Mouse (Mus musculus): ENCODE results near the gene Hamp.

Gene Hamp

GRCm38 (mm10) chr7:30943909-30944635 is at the start of gene Hamp:
TSS of gene Hamp (minus strand) at chr7:30944032.
- DNase-seq (ENCODE audit: extremely low spot score), result no peak

DNA sequence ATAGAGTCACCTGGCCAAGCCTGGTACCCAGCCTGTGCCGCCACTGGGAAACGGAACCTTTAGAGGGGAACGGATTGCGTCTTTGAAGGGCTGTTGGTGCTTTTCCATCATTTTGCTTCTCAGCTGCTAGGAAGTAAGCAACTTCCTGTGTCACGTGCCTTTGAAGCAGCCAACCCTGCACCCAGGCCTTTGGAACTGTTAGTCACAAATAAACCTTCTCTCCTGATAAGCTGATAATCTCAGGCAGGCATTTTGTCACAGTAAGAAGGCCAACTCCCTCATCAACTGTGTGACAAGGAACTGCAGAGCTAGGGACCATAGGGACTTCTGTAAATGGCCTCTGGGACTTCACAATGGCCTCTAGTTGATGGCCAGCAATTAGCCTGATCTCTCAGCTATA is 48.3 kb upstream of the Hamp start:
- no peak for DNase-seq (ENCODE audit: extremely low spot score)

- DNase-seq (ENCODE audit: extremely low spot score), result no peak
Measured at GRCm38 (mm10) chr7:30988519-30989162, 44.8 kb upstream of the Hamp start.

DNA sequence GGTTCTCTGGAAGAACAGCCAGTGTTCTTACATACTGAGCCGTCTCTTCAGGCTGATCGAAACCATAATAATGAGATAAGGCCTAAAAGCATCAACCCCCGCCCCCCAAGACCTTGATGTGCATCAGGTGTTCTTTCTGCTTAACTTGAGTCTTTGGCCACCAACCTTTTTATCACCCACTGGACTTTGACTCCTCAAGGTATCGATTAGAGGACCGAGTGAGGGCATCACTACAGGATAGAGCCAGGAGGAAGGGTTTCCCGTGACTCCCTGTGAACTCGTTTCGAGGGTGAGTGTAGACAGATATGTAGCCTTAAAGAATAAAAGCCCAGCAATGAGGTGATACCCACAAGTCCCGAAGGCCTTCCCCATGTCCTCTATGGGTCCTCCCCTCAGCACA is 41.5 kb upstream of the Hamp start:
- no peak for DNase-seq (ENCODE audit: extremely low spot score)

DNA sequence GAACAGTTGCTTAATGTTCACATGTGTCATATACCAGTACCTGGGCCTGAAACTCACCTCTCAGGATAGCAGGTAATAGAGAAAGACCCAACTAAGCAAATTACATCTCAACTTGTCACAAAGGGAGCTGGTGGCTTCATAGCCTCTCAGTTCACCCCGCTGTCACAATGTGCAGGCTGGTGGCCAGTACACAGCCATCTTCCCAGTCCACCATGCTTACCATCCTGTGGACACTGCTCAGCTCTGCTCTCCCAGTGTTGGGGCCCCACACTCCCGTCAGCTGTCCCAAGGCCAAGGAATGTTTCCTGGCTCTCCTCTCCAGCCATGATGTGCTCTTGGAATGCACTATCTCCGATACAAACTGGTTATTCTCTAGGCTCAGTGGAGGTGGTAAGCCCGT is 37.9 kb upstream of the Hamp start:
- no peak for DNase-seq (ENCODE audit: extremely low spot score)

- DNase-seq (ENCODE audit: extremely low spot score), result peak; percentile 90
Measured at GRCm38 (mm10) chr7:30973501-30974289, 29.9 kb upstream of the Hamp start, which contains the start of gene Fam187b. TSS of gene Fam187b (plus strand) at chr7:30973790.

DNA sequence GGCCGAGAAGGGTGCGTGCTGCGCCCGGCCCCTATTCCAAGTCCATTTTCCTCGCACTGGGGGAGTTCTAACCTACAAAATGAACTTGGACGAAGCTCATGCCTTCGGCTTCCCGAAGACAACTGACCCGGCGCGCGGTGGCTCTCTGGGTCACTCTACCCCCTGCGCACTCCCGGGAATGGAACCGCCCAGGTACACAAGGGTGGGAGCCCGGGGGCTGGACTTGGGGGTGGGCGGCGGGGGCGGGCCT is 29.3 kb upstream of the Hamp start, which contains the start of gene Lsr:
Gene Lsr (minus strand): TSS at position 214 of the 250 bp plus-strand sequence.
- peak; percentile 75 for DNase-seq (ENCODE audit: extremely low spot score)

GRCm38 (mm10) chr7:30972426-30973250 is 28.8 kb upstream of the Hamp start:
- DNase-seq (ENCODE audit: extremely low spot score), result peak; percentile 32

- DNase-seq (ENCODE audit: extremely low spot score), result no peak
Measured at GRCm38 (mm10) chr7:30971901-30972300, 28.1 kb upstream of the Hamp start.

- no peak for DNase-seq (ENCODE audit: extremely low spot score)
Measured at GRCm38 (mm10) chr7:30969174-30969573, 25.3 kb upstream of the Hamp start.

DNA sequence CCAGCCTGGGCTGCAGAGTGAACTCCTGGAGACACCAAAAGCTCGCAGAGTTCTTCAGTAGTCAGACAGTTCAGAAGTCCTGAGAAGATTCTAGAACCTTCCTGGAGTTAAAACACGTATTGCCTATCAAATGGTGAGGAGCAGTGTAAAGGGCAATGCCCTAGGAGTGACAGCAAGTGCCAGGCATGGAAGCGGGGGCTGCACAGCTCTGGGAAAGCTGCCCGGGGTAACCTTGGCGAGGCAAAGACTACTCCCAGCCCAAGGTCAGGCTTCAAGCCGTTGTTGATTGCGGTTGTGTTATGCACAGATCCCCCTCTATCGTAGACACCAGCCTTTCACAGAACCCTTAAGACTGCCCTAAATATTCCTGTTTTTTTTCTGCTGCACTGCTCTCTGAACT is 24.8 kb upstream of the Hamp start:
- DNase-seq (ENCODE audit: extremely low spot score), result no peak

DNA sequence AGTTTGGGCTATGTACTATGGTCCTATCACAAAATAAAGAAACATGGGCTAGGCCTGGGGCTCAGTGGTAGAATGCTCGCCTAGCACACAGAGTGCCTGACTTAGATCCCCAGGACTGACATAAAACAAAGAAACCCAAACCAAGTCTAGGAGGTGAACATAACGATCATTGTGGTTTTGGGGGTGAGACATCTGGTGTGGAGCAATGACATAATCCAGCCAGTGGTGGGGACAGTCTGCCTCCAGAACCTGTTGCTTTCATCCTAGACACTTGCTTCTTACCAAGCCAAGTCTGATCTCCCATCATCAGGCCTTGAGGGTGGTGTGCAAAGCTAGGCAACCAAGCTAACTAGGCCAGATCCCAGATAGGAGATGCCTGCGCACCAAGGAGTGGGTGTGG is 22.8 kb upstream of the Hamp start:
- DNase-seq (ENCODE audit: extremely low spot score), result no peak

GRCm38 (mm10) chr7:30965677-30966076 is 21.8 kb upstream of the Hamp start:
- no peak for DNase-seq (ENCODE audit: extremely low spot score)

GRCm38 (mm10) chr7:30964366-30964765 is 20.5 kb upstream of the Hamp start:
- no peak for DNase-seq (ENCODE audit: extremely low spot score)

DNA sequence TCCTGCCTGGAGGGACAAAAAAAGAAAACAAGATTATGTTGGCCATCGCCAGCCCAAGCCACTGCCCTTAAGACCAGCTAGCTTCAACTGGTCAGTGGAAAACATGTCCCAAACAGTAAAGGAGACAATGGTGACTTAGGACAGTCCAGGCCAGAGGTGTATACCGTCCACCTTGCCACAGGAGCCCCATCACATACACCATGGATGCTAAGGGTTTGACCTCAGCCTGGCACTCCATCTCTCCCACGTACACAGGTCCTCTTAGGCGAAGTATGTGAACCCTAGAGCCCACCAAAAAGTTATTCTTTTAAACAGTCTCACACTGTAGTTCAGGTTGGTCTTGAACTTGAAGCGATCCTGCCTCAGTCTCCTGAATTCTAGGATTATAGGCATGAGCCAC is 19.0 kb upstream of the Hamp start:
- no peak for DNase-seq (ENCODE audit: extremely low spot score)

DNA sequence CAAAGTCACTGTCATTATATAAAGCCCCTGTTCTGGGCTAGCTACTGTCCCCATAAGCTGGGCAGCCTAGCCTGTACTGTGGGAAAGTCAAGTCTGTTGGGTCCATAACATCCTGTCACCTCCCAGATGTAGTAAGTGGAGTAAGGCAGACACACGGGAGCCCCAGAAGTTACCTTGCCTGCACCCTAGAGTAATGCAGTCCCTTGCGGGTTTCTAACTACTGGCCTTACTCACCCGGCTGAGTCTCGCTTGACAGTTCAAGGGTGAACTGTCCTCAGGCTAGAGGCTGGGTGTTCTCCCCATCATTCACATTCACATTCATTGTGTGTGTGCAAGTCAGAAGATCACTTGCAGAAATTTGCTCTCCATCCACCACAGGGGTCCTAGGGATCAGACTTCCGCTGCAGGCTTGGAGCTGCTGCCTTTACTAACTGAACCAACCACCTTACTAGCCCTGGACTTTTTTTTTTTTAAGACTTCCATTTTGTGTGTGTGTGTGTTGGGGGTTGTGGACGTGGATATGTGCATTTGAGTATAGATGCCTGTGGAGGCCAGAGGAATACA is 16.0 kb upstream of the Hamp start:
- DNase-seq (ENCODE audit: extremely low spot score), result no peak

DNA sequence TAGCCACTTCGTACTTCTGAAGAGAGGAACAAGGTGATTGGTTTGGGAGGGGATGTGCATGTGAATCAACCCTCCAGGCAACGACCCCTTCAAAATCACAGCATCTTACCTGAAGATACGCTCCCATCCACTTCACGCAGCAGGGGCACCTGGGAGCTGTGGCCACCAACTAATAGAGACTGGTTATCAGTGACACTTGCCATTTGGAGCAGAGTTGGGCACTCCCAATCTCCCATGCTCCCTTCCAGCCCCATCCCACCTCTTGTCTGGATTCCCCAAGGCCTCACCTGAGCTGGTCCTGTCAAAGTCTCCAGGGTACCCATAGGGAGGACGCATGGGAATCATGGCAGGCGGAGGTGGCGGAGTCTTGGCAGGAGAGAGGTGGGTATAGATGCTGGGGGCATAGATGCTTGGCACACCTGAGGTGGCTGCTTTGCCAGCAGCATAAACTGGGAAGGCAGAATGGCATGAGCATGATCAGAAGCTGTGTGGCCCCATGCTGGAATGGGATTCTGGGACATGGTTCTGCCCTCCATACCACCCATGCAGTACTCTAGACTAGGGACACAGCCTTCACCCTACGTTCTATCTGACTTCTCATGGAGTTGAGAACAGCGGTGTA is 15.1 kb upstream of the Hamp start:
- DNase-seq (ENCODE audit: extremely low spot score), result no peak

DNA sequence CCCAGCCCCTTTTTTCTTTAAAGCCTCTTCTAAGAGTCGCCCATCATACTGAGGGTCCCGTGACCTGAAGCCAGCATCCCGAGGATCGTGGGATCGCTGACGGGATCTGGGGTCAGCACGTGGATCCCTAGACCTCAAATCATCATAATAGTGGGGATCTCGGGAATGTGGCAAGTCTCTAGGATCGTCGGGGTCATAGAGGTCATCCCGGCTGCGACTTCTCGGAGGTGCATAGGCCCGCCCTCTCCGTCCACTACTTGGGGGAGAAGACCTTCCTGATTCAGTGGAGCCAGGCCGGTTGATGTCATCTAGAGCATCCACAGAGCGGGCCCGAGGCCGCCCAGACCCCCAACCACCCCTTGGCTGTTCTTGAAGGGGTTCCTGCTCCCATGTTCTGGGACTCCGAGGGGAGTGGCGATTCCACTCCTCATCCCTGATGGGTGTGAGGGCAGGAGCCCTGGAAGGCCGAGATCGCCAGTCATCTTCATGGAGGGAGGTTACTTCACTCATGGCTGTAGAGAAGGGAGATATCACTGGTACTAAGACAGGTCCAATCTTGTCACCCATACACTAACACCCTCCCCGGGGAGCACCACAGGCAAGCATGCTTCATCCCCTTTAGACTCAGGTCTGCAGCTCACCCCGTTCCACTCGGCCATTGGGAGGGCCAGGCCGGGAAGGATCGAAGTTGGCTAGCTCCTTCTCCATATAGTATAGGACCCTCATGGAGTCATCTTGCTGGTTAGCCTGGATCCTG is 14.5 kb upstream of the Hamp start:
- DNase-seq (ENCODE audit: extremely low spot score), result peak; percentile 24

- peak; percentile 94 for DNase-seq (ENCODE audit: extremely low spot score)
Measured at GRCm38 (mm10) chr7:30957367-30957783, 13.5 kb upstream of the Hamp start.

GRCm38 (mm10) chr7:30956756-30957366 is 13.0 kb upstream of the Hamp start, which contains the start of gene Usf2:
TSS of gene Usf2 (minus strand) at chr7:30956803.
- peak; percentile 85 for DNase-seq (ENCODE audit: extremely low spot score)
